Mouse (Mus musculus): ENCODE measurements at regions not wholly inside any gene's neighbourhood (a gene's known extent, or its start where the extent isn't known, plus 50 kb on each side); places are given as distances from the start of the nearest gene placed in this dataset.

DNA sequence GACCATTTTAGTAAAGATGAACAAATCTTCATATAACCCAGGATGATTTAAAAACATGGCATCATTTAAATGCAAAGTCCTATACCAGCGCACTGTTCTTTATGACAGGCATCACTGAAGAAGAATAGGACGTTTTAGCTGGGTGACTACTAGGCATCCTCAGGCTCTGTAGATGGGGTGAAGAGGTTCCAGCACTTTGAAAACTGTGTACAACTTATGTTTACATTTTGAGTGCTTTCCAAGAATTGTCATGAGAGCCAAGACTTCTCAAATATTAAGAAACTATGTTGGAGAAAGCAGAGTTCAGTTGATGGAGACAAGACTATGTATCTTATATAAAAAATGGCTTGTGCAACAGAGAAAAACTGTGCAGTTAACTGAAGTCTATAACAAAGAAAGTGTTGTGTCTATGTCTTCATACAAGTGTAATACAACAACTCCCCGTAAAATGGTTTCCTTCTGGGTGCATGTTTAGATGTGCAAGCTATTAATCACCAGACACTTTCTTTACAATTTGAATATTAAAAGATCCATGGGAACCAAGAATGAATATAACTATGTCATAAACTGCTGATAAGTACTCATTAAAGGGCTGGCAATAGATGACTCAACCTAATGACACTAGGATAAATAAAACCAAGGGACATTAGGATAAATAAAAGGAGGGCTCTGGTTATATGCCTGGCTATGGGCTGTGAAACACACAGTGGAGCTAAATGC, 158.5 kb upstream of the Itga4 start:
- no peak for TF ChIP-seq CTCF (IDR thresholded peaks at IDR 0.05; ENCODE audit: extremely low read depth, insufficient read depth, insufficient read length, insufficient replicate concordance)
- no peak for TF ChIP-seq POLR2A (IDR thresholded peaks at IDR 0.05; ENCODE audit: low read depth, low read length)
